Mouse (Mus musculus): Measurements from ENCODE around the gene Ptprn2. TPM values are rescaled to one million over a fixed set of nuclear protein-coding genes. Genes with fewer than 3 reads are reported as not detected.

The Ptprn2 gene
- polyA plus RNA-seq (2012; rRNA removed) = 0.97 and 1.2 TPM in 2 replicates

DNA sequence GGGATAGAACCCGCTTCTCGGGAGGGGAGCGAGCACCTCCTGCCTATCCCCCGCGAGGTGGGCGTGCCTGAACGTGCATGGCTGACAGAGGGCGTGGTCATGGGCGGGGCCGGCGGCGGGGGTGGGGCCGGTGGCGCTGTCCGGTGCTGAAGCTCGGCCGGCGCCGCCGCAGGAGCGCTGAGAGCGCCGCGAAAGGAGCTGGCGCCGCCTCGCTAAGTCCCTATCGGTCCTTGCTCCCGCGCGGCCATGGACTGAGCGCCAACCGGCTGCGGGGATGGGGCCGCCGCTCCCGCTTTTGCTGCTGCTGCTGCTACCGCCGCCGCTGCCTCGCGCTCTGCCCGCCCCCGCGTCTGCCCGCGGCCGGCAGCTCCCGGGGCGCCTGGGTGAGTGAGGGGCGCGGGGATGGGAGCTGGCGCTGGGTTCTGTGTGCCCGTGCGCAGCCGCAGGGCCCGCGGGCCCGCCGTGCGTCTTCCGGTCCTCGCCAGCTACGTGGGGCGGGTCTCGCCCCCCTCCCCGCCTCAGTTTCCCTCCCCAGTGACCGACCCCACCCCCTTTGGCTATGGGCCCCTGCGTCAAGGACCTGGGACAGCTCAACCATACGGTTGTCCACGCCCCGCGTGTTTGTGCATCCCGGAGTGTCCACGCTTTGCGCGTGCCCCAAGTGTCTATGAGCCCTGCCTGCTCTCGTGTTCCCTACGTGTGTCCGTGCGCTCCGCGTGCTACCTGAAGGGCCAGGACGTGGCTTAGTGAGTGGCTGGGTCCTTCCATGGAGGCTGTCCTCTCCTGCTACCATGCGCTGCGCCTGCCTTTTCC lies at the start of gene Ptprn2:
TSS of gene Ptprn2 (plus strand) at position 130 of the 813 bp plus-strand sequence.
- Histone ChIP-seq H3K4me1 (replicated peaks; ENCODE audit: control insufficient read depth, insufficient read depth, low read length) (peaks cover 12% of the 10 kb centered on the region), H3K27ac (ENCODE audit: control insufficient read depth, insufficient read depth, low read length) (no peak within 1 kb of the TSS), H3K36me3 (ENCODE audit: control insufficient read depth, insufficient read depth, low read length) (no peaks in the 10 kb centered on the region), H3K4me3 (ENCODE audit: control insufficient read depth, insufficient read depth, low read length) (peak within 1 kb of the TSS; percentile 35), H3K27me3 (ENCODE audit: control insufficient read depth, insufficient read depth, low read length) (peaks cover 6% of the 10 kb centered on the region; the same call in 1 of the 2 replicates)
- 3% methylated on average over 86 of the region's 86 CpGs for WGBS
- DNase-seq = peak; percentile 64
- TF ChIP-seq CTCF (IDR thresholded peaks at IDR 0.05; ENCODE audit: borderline replicate concordance, control insufficient read depth, extremely low read depth, insufficient read depth, low read length, poor library complexity) (no peak), POLR2A (IDR thresholded peaks at IDR 0.05; ENCODE audit: control insufficient read depth, extremely low read depth, insufficient read depth, low read length, poor library complexity) (no peak)

GRCm38 (mm10) chr12:116436125-116436524 lies 49.4 kb upstream of the Ptprn2 start:
- no peak overlapping the region for H3K4me3 ChIP-seq (ENCODE audit: control insufficient read depth, insufficient read depth, low read length)
- no peak for DNase-seq
- H3K4me1 ChIP-seq (replicated peaks; ENCODE audit: control insufficient read depth, insufficient read depth, low read length) = no peaks in the 10 kb centered on the region
- H3K36me3 ChIP-seq (ENCODE audit: control insufficient read depth, insufficient read depth, low read length) = peaks cover 60% of the 10 kb centered on the region
- no peak overlapping the region for H3K27ac ChIP-seq (ENCODE audit: control insufficient read depth, insufficient read depth, low read length)
- TF ChIP-seq POLR2A (IDR thresholded peaks at IDR 0.05; ENCODE audit: control insufficient read depth, extremely low read depth, insufficient read depth, low read length, poor library complexity) (no peak), CTCF (IDR thresholded peaks at IDR 0.05; ENCODE audit: borderline replicate concordance, control insufficient read depth, extremely low read depth, insufficient read depth, low read length, poor library complexity) (no peak)
- WGBS = 85% methylated on average over 3 of the region's 3 CpGs
- H3K27me3 ChIP-seq (ENCODE audit: control insufficient read depth, insufficient read depth, low read length) = no peaks in the 10 kb centered on the region

- no peak overlapping the region for H3K27ac ChIP-seq (ENCODE audit: control insufficient read depth, insufficient read depth, low read length)
- 96% methylated on average over 5 of the region's 5 CpGs for WGBS
- peaks cover 70% of the 10 kb centered on the region for H3K36me3 ChIP-seq (ENCODE audit: control insufficient read depth, insufficient read depth, low read length)
- DNase-seq = no peak
- no peaks in the 10 kb centered on the region for H3K27me3 ChIP-seq (ENCODE audit: control insufficient read depth, insufficient read depth, low read length)
- H3K4me3 ChIP-seq (ENCODE audit: control insufficient read depth, insufficient read depth, low read length) = no peak overlapping the region
- TF ChIP-seq CTCF (IDR thresholded peaks at IDR 0.05; ENCODE audit: borderline replicate concordance, control insufficient read depth, extremely low read depth, insufficient read depth, low read length, poor library complexity) (no peak), POLR2A (IDR thresholded peaks at IDR 0.05; ENCODE audit: control insufficient read depth, extremely low read depth, insufficient read depth, low read length, poor library complexity) (no peak)
- H3K4me1 ChIP-seq (replicated peaks; ENCODE audit: control insufficient read depth, insufficient read depth, low read length) = no peaks in the 10 kb centered on the region
These were observed 46.9 kb upstream of the Ptprn2 start for GRCm38 (mm10) chr12:116438591-116438990.

DNA sequence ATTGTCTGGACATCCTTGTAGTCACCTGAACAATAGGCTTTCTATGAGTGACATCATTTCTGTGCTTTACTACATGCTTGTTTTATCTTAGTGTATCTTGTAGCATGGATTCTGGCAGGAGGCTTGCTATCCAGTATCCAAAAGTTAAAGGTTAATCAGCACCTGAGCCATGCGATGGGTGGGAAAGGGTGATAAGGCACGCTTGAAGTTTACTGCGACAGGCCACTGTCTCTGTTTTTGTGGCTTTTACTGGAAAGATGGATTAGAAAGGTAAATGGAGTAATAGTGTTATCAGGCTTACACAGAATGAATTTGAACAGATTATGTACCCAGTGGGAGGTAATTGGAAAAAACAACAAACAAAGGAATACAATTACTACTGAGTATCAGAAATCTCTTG lies 43.3 kb upstream of the Ptprn2 start:
- no peaks in the 10 kb centered on the region for H3K27me3 ChIP-seq (ENCODE audit: control insufficient read depth, insufficient read depth, low read length)
- no peak overlapping the region for H3K4me3 ChIP-seq (ENCODE audit: control insufficient read depth, insufficient read depth, low read length)
- H3K36me3 ChIP-seq (ENCODE audit: control insufficient read depth, insufficient read depth, low read length) = peaks cover 89% of the 10 kb centered on the region
- DNase-seq = no peak
- TF ChIP-seq POLR2A (IDR thresholded peaks at IDR 0.05; ENCODE audit: control insufficient read depth, extremely low read depth, insufficient read depth, low read length, poor library complexity) (no peak), CTCF (IDR thresholded peaks at IDR 0.05; ENCODE audit: borderline replicate concordance, control insufficient read depth, extremely low read depth, insufficient read depth, low read length, poor library complexity) (no peak)
- WGBS = 98% methylated on average over 3 of the region's 3 CpGs
- no peak overlapping the region for H3K27ac ChIP-seq (ENCODE audit: control insufficient read depth, insufficient read depth, low read length)
- no peaks in the 10 kb centered on the region for H3K4me1 ChIP-seq (replicated peaks; ENCODE audit: control insufficient read depth, insufficient read depth, low read length)

GRCm38 (mm10) chr12:116449536-116449935 lies 36.0 kb upstream of the Ptprn2 start:
- 96% methylated on average over 2 of the region's 2 CpGs for WGBS
- Histone ChIP-seq H3K4me1 (replicated peaks; ENCODE audit: control insufficient read depth, insufficient read depth, low read length) (no peaks in the 10 kb centered on the region), H3K27ac (ENCODE audit: control insufficient read depth, insufficient read depth, low read length) (no peak overlapping the region), H3K4me3 (ENCODE audit: control insufficient read depth, insufficient read depth, low read length) (no peak overlapping the region), H3K27me3 (ENCODE audit: control insufficient read depth, insufficient read depth, low read length) (no peaks in the 10 kb centered on the region), H3K36me3 (ENCODE audit: control insufficient read depth, insufficient read depth, low read length) (peaks cover 65% of the 10 kb centered on the region)
- no peak for DNase-seq
- no peak for TF ChIP-seq POLR2A (IDR thresholded peaks at IDR 0.05; ENCODE audit: control insufficient read depth, extremely low read depth, insufficient read depth, low read length, poor library complexity)
- TF ChIP-seq CTCF (IDR thresholded peaks at IDR 0.05; ENCODE audit: borderline replicate concordance, control insufficient read depth, extremely low read depth, insufficient read depth, low read length, poor library complexity) = no peak

DNA sequence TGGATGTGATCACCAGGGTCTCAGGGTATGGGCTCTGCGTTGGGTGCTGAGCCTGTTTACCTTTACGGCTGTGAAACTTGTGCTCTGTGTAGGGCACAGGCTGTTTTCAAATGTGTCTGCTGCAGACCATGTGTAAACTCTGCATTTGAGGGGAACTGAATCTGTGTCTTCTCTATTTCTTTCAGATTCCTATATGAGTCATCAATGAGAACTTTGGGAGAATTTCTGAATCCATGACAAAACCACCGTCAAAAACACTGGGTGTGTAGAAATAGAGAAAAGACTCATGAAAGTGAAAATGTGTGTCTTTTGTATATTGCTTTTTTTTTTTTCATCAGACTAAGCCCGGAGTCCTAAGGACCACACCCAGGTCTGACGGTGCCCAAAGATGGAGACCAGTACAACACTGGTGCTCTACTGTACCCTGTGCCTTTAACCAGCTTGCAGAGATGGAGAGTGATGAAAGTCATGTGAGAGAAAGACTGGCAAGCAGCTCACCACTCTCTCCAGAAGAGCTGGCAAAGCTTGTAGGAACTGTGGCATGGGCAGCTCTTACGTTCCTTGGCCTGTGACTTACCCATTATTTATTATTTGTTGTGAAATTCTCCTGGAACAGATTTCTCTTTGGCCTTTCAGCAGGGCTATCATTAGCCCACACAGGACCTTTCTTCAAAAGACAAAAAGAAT lies 25.0 kb upstream of the Ptprn2 start:
- no peaks in the 10 kb centered on the region for H3K27me3 ChIP-seq (ENCODE audit: control insufficient read depth, insufficient read depth, low read length)
- TF ChIP-seq CTCF (IDR thresholded peaks at IDR 0.05; ENCODE audit: borderline replicate concordance, control insufficient read depth, extremely low read depth, insufficient read depth, low read length, poor library complexity) (no peak), POLR2A (IDR thresholded peaks at IDR 0.05; ENCODE audit: control insufficient read depth, extremely low read depth, insufficient read depth, low read length, poor library complexity) (no peak)
- H3K36me3 ChIP-seq (ENCODE audit: control insufficient read depth, insufficient read depth, low read length) = peaks cover 28% of the 10 kb centered on the region
- no peak for DNase-seq
- no peaks in the 10 kb centered on the region for H3K4me1 ChIP-seq (replicated peaks; ENCODE audit: control insufficient read depth, insufficient read depth, low read length)
- H3K4me3 ChIP-seq (ENCODE audit: control insufficient read depth, insufficient read depth, low read length) = no peak overlapping the region
- WGBS = 96% methylated on average over 6 of the region's 6 CpGs
- H3K27ac ChIP-seq (ENCODE audit: control insufficient read depth, insufficient read depth, low read length) = no peak overlapping the region
